Mouse (Mus musculus) cerebellum, adult 18-20 months (tissue): ENCODE measurements around the gene Cd27.
A peak's percentile ranks its signal among the peaks of the same experiment; 100 is the strongest.

Experiments
- DNase-seq, 2 experiments: peaks; one replicate each; pipeline ENCODE4 v3.0.0; 2021

Gene Cd27

GRCm38 (mm10) chr6:125241566-125241965, 4.8 kb upstream of the Cd27 start:
- no peak for DNase-seq

DNA sequence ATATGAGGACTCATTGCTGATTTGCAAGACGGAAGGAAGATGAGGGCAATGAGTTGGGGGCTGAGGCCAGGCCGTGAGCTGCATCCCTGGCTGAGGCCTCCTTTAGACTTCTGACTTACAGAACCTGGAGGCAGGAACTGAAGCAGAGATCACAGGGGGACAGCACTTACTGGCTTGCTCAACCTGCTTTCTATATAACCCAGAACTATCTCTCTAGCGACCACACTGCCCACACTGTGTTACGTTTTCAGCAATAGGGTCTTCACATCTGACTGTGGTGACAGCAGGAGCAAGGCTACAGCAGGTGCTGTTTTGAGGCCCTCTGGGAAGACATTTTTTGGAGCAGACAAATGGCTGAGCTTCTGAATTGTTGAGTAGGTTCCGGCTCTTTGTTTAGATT, 3.8 kb upstream of the Cd27 start:
- DNase-seq, result no peak

- DNase-seq, result no peak
Measured at GRCm38 (mm10) chr6:125239547-125239946, 2.7 kb upstream of the Cd27 start.

- no peak for DNase-seq
Measured at GRCm38 (mm10) chr6:125238396-125238795, 1.6 kb upstream of the Cd27 start.

GRCm38 (mm10) chr6:125237421-125237820, 611 bp upstream of the Cd27 start:
- DNase-seq, result no peak

DNA sequence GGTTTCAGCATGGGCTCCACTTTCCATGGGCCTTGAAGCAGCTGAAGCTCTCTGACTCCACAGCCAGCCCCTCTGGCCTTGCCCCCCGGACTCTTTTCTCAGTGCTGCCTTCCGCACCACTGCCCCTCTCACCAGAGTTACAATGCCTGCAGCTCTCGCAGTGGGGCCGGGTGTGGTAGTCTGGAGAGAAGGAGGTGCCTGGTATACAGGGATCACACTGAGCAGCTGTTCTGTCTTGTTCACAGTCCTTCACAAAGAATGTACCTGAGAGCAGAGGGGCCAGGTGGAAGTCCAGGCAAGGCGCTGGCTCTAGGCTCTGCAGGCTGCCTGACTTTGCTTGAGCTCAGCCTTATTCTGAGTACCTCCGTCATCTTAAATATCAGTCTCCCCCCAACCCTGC, 469 bp downstream of the Cd27 start:
- DNase-seq, result no peak

DNA sequence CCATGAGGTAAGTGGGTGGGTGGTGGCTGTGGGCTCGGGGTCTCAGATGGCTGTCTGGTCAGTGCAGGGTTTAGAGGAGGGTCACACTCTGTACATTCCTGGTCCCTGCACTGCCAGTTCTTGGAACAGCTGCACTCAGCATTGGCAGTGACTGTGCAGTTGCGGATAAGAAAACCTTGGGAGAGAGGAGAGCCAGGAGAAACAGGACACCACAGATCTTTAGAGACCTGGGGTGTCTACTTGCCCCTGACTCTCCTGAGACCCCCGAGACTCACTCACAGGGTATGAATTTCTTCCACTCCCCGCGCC, 2.3 kb downstream of the Cd27 start:
- DNase-seq, result no peak

GRCm38 (mm10) chr6:125233816-125234519, 2.8 kb downstream of the Cd27 start:
- DNase-seq, result no peak

DNA sequence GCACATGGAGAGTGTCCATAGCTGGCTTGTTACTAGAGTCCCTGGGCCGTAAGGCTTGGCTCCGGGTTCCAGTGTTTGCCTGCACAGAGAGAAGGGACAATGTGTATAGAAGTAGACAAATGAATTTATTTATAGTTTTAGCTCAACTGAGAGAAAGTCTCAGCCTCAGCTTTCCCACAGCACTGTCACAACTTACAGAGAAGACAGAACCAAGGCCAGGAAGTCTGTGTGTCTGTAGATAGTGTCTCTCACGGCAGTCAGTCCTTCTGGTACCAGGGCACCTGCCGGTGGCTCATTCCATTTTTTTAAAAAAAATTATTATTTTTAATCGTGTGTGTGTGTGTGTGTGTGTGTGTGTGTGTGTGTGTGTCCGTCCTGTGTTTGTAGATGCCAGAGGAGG, 4.3 kb downstream of the Cd27 start:
- no peak for DNase-seq

DNA sequence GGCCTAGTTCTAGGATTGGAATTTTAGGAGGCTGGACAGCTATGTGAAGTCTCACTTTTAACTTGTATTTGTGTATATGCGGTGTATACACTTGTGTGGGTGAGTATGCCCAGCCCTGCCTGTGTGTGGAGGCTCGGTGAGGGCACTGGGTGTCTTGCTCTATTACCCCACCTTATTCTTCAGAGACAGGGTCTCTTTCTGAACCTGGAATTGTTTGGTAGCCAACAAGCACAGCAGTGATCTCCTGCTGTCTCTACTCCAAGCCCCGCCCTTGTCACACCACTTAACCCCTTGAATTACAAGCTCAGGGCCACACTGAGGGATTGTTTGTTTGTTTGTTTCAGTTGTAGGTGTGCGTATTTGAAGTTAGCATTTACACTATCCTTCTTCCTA, 4.8 kb downstream of the Cd27 start:
- no peak for DNase-seq

DNA sequence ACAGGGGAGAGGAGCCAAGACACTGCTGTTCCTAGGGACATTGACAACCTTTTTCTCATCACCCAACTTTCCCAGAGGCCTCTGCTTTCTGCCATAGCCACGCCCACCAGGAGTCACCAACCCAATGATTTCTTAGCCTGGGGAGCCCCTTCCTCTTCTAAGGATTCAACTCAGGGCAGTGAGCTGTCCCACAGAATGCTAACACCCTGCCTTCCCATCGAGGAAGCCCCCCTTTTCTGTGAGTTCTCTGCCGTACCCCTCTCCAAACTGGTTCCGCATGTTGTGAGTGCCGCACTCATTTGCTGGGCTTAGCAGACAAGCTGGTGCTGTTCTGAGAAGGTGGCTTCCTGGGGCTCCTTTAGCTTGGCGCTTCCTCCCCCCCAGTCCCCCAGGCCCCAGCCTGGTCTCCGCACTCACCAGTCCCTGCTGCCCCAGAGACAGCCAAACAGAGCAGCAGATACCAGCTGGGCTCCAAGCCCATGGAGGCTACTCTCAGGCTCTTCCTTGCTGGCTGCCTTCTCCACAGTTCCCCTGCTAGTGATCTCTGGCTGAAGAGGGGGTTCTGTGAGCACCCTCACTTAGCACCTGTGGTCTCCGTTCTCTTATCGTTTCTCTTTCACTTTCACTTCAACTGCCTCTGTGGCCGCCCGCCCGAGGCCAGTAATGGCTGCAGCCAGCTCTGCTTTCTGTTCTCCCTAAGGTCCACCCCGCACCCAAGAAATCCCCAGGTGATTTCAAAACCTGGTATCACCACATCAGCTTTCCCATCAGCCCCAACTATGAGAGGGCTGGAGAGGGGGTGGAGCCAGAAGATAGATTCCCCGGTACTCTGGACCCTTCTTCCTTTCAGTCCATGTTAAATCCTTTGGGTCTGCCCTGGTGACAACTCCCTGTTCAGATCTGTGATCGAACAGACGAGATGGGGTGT, 5.4 kb downstream of the Cd27 start, which contains the start of gene Tapbpl:
Tapbpl (minus strand) TSS at position 744 of the 928 bp plus-strand sequence.
- DNase-seq, result peak; percentile 63 to 74

DNA sequence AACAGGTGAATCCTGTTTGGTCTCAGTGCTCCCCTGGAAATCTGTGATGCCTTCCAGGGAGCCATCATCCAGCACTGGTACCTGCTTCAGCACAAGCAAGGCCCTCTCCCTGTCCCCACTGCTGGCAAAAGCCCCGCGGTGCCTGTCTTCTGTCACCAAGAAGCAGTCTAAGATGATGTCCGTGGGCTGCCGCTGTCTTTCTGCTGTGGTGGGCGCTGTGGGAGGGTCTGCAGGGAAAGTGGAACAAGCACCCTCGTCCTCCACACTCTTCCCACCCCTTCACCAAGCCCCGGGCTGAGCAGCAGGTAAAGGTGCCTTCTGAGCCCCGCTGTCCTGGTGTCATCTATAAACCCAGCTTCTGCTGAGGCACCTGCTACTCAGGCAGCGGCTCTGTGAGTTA, 6.2 kb downstream of the Cd27 start:
- no peak for DNase-seq

DNA sequence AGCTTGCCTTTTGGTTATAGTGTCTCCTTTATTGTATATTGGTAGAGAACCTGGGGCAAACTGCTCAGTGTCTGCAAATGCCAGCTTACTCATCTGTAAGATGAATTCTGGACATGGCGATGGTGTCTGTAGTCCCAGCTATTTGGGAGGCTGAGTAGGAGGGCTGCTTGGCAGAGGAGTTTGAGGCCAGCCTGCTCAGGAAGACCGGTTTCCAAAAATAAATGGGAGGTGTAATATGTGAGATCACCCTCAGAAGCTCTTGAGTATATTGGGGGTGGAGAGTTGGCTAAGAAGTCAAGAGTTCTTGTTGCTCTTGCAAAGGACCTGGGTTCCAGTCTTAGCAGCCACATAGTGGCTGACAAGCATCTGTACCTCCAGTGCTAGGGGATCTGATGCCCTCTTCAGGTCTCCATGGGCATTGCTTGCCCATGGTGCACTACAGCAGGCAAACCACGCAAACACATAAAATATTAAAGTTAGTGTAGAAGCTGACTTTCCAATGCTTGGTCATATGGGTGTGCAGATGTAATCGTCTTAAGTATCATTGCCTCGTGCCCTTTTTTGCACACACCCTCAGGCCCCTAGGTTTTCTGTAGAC, 11.2 kb downstream of the Cd27 start:
- DNase-seq, result peak; percentile 22 to 35

- no peak for DNase-seq
Measured at GRCm38 (mm10) chr6:125222577-125222976, 14.2 kb downstream of the Cd27 start.

DNA sequence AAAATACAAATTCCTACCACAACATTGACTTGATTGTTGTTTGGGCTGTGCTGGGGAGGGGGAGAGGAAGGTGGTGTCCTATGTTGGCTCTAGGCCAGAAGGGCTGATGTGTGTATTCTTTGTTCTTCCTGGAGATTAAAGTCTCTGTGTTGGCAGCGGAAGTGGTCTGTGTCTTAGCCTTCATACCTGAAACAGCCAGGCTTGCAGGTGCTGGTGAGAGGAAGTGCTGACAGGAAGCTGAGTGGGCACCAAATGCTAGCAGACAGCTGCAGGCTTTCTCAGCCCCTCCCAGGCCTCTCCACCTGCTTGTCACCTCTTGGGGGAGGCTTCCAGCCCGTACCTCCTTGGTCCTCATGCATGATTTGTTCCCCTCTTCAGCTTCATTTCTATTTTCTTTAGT, 14.7 kb downstream of the Cd27 start:
- no peak for DNase-seq

- DNase-seq, result no peak
Measured at GRCm38 (mm10) chr6:125221115-125221745, 15.6 kb downstream of the Cd27 start.

- peak; percentile 64 to 73 for DNase-seq
Measured at GRCm38 (mm10) chr6:125218963-125219362, 17.8 kb downstream of the Cd27 start.

GRCm38 (mm10) chr6:125217899-125218298, 18.9 kb downstream of the Cd27 start:
- peak in 1 of 2 experiments; percentile 35 for DNase-seq

GRCm38 (mm10) chr6:125216898-125217297, 19.9 kb downstream of the Cd27 start:
- DNase-seq, result peak; percentile 48 to 51

GRCm38 (mm10) chr6:125215148-125215954, 21.5 kb downstream of the Cd27 start, which contains the start of gene Vamp1:
Gene Vamp1, plus strand, starts transcription at chr6:125215551.
- peak; percentile 95 for DNase-seq

GRCm38 (mm10) chr6:125213715-125214114, 23.1 kb downstream of the Cd27 start:
- no peak for DNase-seq

GRCm38 (mm10) chr6:125213129-125213528, 23.7 kb downstream of the Cd27 start:
- DNase-seq, result no peak
